Mouse (Mus musculus): ENCODE measurements around the gene Usmg5. TPM values are rescaled to one million over a fixed set of nuclear protein-coding genes. Genes with fewer than 3 reads are reported as not detected.
A peak's percentile ranks its signal among the peaks of the same experiment; 100 is the strongest.

Usmg5 gene
- polyA plus RNA-seq, 1 experiment = 293 TPM

- no peak overlapping the region for H3K27ac ChIP-seq (ENCODE audit: insufficient read depth, low read depth, low read length)
- no peak overlapping the region for H3K4me3 ChIP-seq (ENCODE audit: insufficient read depth, low read length)
- peaks cover 7% of the 10 kb centered on the region; the same call in 1 of the 2 replicates for H3K4me1 ChIP-seq (ENCODE audit: control insufficient read depth, insufficient read depth, low read length)
- peak; percentile 6; the same call in 1 of the 2 replicates for TF ChIP-seq CTCF (IDR thresholded peaks at IDR 0.05; ENCODE audit: low read depth, low read length)
- no peak for TF ChIP-seq POLR2A (IDR thresholded peaks at IDR 0.05; ENCODE audit: borderline replicate concordance, low read depth, low read length)
These were observed 24.6 kb downstream of the Usmg5 start for GRCm38 (mm10) chr19:47065860-47066259.

- no peak overlapping the region for H3K27ac ChIP-seq (ENCODE audit: insufficient read depth, low read depth, low read length)
- TF ChIP-seq CTCF (IDR thresholded peaks at IDR 0.05; ENCODE audit: low read depth, low read length) (no peak), POLR2A (IDR thresholded peaks at IDR 0.05; ENCODE audit: borderline replicate concordance, low read depth, low read length) (no peak)
- no peaks in the 10 kb centered on the region for H3K4me1 ChIP-seq (ENCODE audit: control insufficient read depth, insufficient read depth, low read length)
- no peak overlapping the region for H3K4me3 ChIP-seq (ENCODE audit: insufficient read depth, low read length)
These were observed 32.8 kb downstream of the Usmg5 start for GRCm38 (mm10) chr19:47057684-47058083.

- TF ChIP-seq POLR2A (IDR thresholded peaks at IDR 0.05; ENCODE audit: borderline replicate concordance, low read depth, low read length) (no peak), CTCF (IDR thresholded peaks at IDR 0.05; ENCODE audit: low read depth, low read length) (no peak)
- no peak overlapping the region for H3K4me3 ChIP-seq (ENCODE audit: insufficient read depth, low read length)
- no peak overlapping the region for H3K27ac ChIP-seq (ENCODE audit: insufficient read depth, low read depth, low read length)
- peaks cover 7% of the 10 kb centered on the region; the same call in 1 of the 2 replicates for H3K4me1 ChIP-seq (ENCODE audit: control insufficient read depth, insufficient read depth, low read length)
These were observed 37.0 kb downstream of the Usmg5 start for GRCm38 (mm10) chr19:47053471-47053870.

GRCm38 (mm10) chr19:47052927-47053326, 37.5 kb downstream of the Usmg5 start:
- Histone ChIP-seq H3K4me3 (ENCODE audit: insufficient read depth, low read length) (no peak overlapping the region), H3K4me1 (ENCODE audit: control insufficient read depth, insufficient read depth, low read length) (peaks cover 7% of the 10 kb centered on the region; the same call in 1 of the 2 replicates), H3K27ac (ENCODE audit: insufficient read depth, low read depth, low read length) (no peak overlapping the region)
- TF ChIP-seq CTCF (IDR thresholded peaks at IDR 0.05; ENCODE audit: low read depth, low read length) = no peak
- no peak for TF ChIP-seq POLR2A (IDR thresholded peaks at IDR 0.05; ENCODE audit: borderline replicate concordance, low read depth, low read length)

- no peak for TF ChIP-seq CTCF (IDR thresholded peaks at IDR 0.05; ENCODE audit: low read depth, low read length)
- TF ChIP-seq POLR2A (IDR thresholded peaks at IDR 0.05; ENCODE audit: borderline replicate concordance, low read depth, low read length) = no peak
- Histone ChIP-seq H3K27ac (ENCODE audit: insufficient read depth, low read depth, low read length) (peak within 1 kb of the TSS; percentile 35), H3K4me3 (ENCODE audit: insufficient read depth, low read length) (peak within 1 kb of the TSS; percentile 90), H3K4me1 (ENCODE audit: control insufficient read depth, insufficient read depth, low read length) (peaks cover 7% of the 10 kb centered on the region; the same call in 1 of the 2 replicates)
These were observed 40.0 kb downstream of the Usmg5 start, which contains the start of gene Pcgf6 for GRCm38 (mm10) chr19:47050271-47051032. TSS of gene Pcgf6 (minus strand) at chr19:47050906.

- no peak for TF ChIP-seq POLR2A (IDR thresholded peaks at IDR 0.05; ENCODE audit: borderline replicate concordance, low read depth, low read length)
- TF ChIP-seq CTCF (IDR thresholded peaks at IDR 0.05; ENCODE audit: low read depth, low read length) = no peak
- no peak overlapping the region for H3K27ac ChIP-seq (ENCODE audit: insufficient read depth, low read depth, low read length)
- peaks cover 7% of the 10 kb centered on the region; the same call in 1 of the 2 replicates for H3K4me1 ChIP-seq (ENCODE audit: control insufficient read depth, insufficient read depth, low read length)
- peak overlapping the region; percentile 90 for H3K4me3 ChIP-seq (ENCODE audit: insufficient read depth, low read length)
These were observed 40.6 kb downstream of the Usmg5 start for GRCm38 (mm10) chr19:47049840-47050239.

GRCm38 (mm10) chr19:47049061-47049460, 41.4 kb downstream of the Usmg5 start:
- peaks cover 8% of the 10 kb centered on the region; the same call in 1 of the 2 replicates for H3K4me1 ChIP-seq (ENCODE audit: control insufficient read depth, insufficient read depth, low read length)
- H3K27ac ChIP-seq (ENCODE audit: insufficient read depth, low read depth, low read length) = no peak overlapping the region
- TF ChIP-seq CTCF (IDR thresholded peaks at IDR 0.05; ENCODE audit: low read depth, low read length) = no peak
- no peak for TF ChIP-seq POLR2A (IDR thresholded peaks at IDR 0.05; ENCODE audit: borderline replicate concordance, low read depth, low read length)
- H3K4me3 ChIP-seq (ENCODE audit: insufficient read depth, low read length) = no peak overlapping the region

GRCm38 (mm10) chr19:47047236-47047833, 43.1 kb downstream of the Usmg5 start:
- TF ChIP-seq CTCF (IDR thresholded peaks at IDR 0.05; ENCODE audit: low read depth, low read length) (no peak), POLR2A (IDR thresholded peaks at IDR 0.05; ENCODE audit: borderline replicate concordance, low read depth, low read length) (no peak)
- Histone ChIP-seq H3K4me3 (ENCODE audit: insufficient read depth, low read length) (no peak overlapping the region), H3K4me1 (ENCODE audit: control insufficient read depth, insufficient read depth, low read length) (peaks cover 11% of the 10 kb centered on the region; the same call in 1 of the 2 replicates), H3K27ac (ENCODE audit: insufficient read depth, low read depth, low read length) (no peak overlapping the region)

- TF ChIP-seq CTCF (IDR thresholded peaks at IDR 0.05; ENCODE audit: low read depth, low read length) = no peak
- no peak for TF ChIP-seq POLR2A (IDR thresholded peaks at IDR 0.05; ENCODE audit: borderline replicate concordance, low read depth, low read length)
- H3K27ac ChIP-seq (ENCODE audit: insufficient read depth, low read depth, low read length) = no peak overlapping the region
- H3K4me1 ChIP-seq (ENCODE audit: control insufficient read depth, insufficient read depth, low read length) = peaks cover 11% of the 10 kb centered on the region; the same call in 1 of the 2 replicates
- no peak overlapping the region for H3K4me3 ChIP-seq (ENCODE audit: insufficient read depth, low read length)
These were observed 44.1 kb downstream of the Usmg5 start for GRCm38 (mm10) chr19:47046343-47046742.

- no peak overlapping the region for H3K4me3 ChIP-seq (ENCODE audit: insufficient read depth, low read length)
- 0 out of 2 replicates have a peak, but pooled peaks cover 4% of the 10 kb centered on the region for H3K4me1 ChIP-seq (ENCODE audit: control insufficient read depth, insufficient read depth, low read length)
- 0 out of 2 replicates have a peak overlapping the region, but pooled peaks have one; percentile 4 for H3K27ac ChIP-seq (ENCODE audit: insufficient read depth, low read depth, low read length)
- no peak for TF ChIP-seq POLR2A (IDR thresholded peaks at IDR 0.05; ENCODE audit: borderline replicate concordance, low read depth, low read length)
- peak; percentile 39; the same call in 1 of the 2 replicates for TF ChIP-seq CTCF (IDR thresholded peaks at IDR 0.05; ENCODE audit: low read depth, low read length)
These were observed 46.8 kb downstream of the Usmg5 start for GRCm38 (mm10) chr19:47043608-47044007.
